Mouse (Mus musculus) C2C12 (cell line): Measurements from ENCODE around the gene Clta. TPM values are rescaled to one million over a fixed set of nuclear protein-coding genes. Genes with fewer than 3 reads are reported as not detected.

ENCODE experiments used
- H3K27me3 ChIP-seq: one replicate; pipeline ENCODE4 v1.6.1; 2011; ENCODE audit not compliant: control insufficient read depth, insufficient read depth, insufficient read length
- H3K36me3 ChIP-seq: one replicate; pipeline ENCODE4 v1.6.1; 2011; ENCODE audit not compliant: control insufficient read depth, insufficient read depth
- H3K4me3 ChIP-seq: one replicate; pipeline ENCODE4 v1.5.1; 2011; ENCODE audit warnings: mild to moderate bottlenecking, control low read depth; ENCODE audit not compliant: poor library complexity, insufficient read depth, severe bottlenecking
- H3K79me2 ChIP-seq: one replicate; pipeline ENCODE4 v1.6.1; 2011; ENCODE audit not compliant: control insufficient read depth, insufficient read depth
- H3K79me3 ChIP-seq: one replicate; pipeline ENCODE4 v1.6.1; 2011; ENCODE audit warnings: low read depth, control low read depth
- H3ac ChIP-seq: one replicate; pipeline ENCODE3; 2011; ENCODE audit warnings: low read depth; ENCODE audit not compliant: control insufficient read depth, insufficient read length
- CEBPB ChIP-seq: IDR thresholded peaks from one replicate; pipeline ENCODE4 v1.6.1; 2011; ENCODE audit warnings: low read depth, mild to moderate bottlenecking, control low read depth, moderate library complexity
- CTCF ChIP-seq: IDR thresholded peaks from one replicate; pipeline ENCODE4 v1.5.1; 2011; ENCODE audit not compliant: control insufficient read depth, insufficient read depth, insufficient read length
- FOSL1 ChIP-seq: IDR thresholded peaks from one replicate; pipeline ENCODE4 v1.8.0; 2011; ENCODE audit warnings: mild to moderate bottlenecking, low read length; ENCODE audit not compliant: poor library complexity, insufficient read depth, severe bottlenecking
- MAX ChIP-seq: IDR thresholded peaks from one replicate; pipeline ENCODE4 v1.6.1; 2011; ENCODE audit warnings: mild to moderate bottlenecking, control low read depth
- MYOD1 ChIP-seq: IDR thresholded peaks from one replicate; pipeline ENCODE4 v1.6.1; 2011; ENCODE audit warnings: low read depth; ENCODE audit not compliant: control insufficient read depth, insufficient read length
- MYOG ChIP-seq: IDR thresholded peaks from one replicate; pipeline ENCODE4 v1.6.1; 2011; ENCODE audit not compliant: control insufficient read depth, insufficient read length; ENCODE audit errors: extremely low read depth
- USF1 ChIP-seq: IDR thresholded peaks from one replicate; pipeline ENCODE4 v1.6.1; 2011; ENCODE audit warnings: low read depth, mild to moderate bottlenecking, control low read depth, moderate library complexity
- polyA plus RNA-seq: library from polyadenylated mRNA; unstranded; fragments of >200 nt; fragmentation: generic; extraction: Trizol; gene quantifications from one replicate; pipeline ENCODE4 v1.2.1, GENCODE M21; 2012; ENCODE audit warnings: missing spikeins

Clta gene
- polyA plus RNA-seq, 1 experiment, result 470 TPM

- no peak for TF ChIP-seq MYOD1
- TF ChIP-seq USF1, result no peak
- no peak for TF ChIP-seq MAX
- TF ChIP-seq MYOG, result no peak
- no peak for TF ChIP-seq FOSL1
- no peak for TF ChIP-seq CEBPB
- TF ChIP-seq CTCF, result no peak
- Histone ChIP-seq H3ac (no peak overlapping the region), H3K36me3 (no peaks in the 10 kb centered on the region), H3K27me3 (no peaks in the 10 kb centered on the region), H3K79me2 (peaks cover 32% of the 10 kb centered on the region), H3K79me3 (peaks cover 9% of the 10 kb centered on the region), H3K4me3 (no peak overlapping the region)
Observed at GRCm38 (mm10) chr4:44073799-44074198, 69.5 kb downstream of the Clta start.

DNA sequence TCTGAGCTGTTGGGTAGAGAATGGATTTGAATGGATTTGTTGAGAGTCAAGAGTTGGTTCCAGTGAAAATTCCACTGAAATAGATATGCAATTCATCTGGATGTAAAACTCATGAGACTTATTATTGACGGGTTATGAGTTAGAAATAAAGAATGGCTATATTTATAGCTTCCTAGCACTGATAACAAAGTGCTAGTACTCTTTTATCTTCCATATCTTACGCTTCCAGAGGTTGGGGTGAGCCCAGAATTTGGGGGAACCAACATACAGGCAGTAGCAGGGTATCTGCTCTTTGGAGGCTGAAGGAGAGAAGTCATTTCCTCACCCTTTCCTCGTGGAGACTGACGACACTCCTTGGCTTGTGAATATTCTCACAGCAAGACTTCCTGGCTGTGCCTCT lies 70.2 kb downstream of the Clta start:
- Histone ChIP-seq H3K27me3 (no peaks in the 10 kb centered on the region), H3K36me3 (no peaks in the 10 kb centered on the region), H3K79me3 (peaks cover 8% of the 10 kb centered on the region), H3K79me2 (peaks cover 28% of the 10 kb centered on the region), H3ac (no peak overlapping the region), H3K4me3 (no peak overlapping the region)
- TF ChIP-seq MAX, result no peak
- TF ChIP-seq CTCF, result no peak
- no peak for TF ChIP-seq CEBPB
- no peak for TF ChIP-seq MYOG
- no peak for TF ChIP-seq FOSL1
- no peak for TF ChIP-seq MYOD1
- TF ChIP-seq USF1, result no peak

DNA sequence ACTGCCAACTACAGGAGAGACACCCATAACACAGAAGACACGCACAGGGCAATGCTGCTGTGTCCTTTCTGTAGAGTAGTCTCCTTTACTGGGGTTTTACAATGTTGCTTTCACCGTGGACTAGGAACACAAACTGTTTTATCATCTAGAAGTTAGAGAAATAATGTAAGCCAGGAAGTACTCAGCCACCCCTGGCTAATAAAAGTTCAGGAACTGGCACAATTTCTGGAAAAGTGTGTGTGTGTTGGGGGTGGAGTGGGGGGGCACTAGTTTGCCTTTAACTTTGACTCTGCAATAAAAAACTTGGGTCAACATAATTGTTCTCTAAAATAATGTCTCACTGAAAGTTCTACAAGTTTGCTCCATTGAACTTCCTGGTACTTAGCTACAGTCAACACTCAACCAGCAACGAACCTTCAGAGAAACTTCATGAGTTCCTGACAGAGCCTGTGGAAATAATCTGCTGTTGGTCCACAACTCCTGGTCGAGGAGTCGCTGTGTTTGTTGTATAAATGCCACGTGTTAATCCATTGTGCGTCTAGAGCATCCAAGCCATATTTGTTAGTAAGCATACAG lies 74.2 kb downstream of the Clta start:
- no peaks in the 10 kb centered on the region for H3K36me3 ChIP-seq
- no peak overlapping the region for H3ac ChIP-seq
- TF ChIP-seq MAX, result no peak
- no peak for TF ChIP-seq MYOG
- TF ChIP-seq FOSL1, result no peak
- no peak for TF ChIP-seq USF1
- no peak for TF ChIP-seq CTCF
- no peak for TF ChIP-seq CEBPB
- no peak for TF ChIP-seq MYOD1

More for the DNA sequence above, 74.2 kb downstream of the Clta start:
- Histone ChIP-seq H3K27me3 (no peaks in the 10 kb centered on the region), H3K79me3 (no peaks in the 10 kb centered on the region), H3K4me3 (no peak overlapping the region), H3K79me2 (no peaks in the 10 kb centered on the region)

Other genes starting within 250 kb of the Clta start
- gene Olfr159, start 233.4 kb upstream of the Clta start, polyA plus RNA-seq, result not detected
- not detected for gene Olfr156, start 180.6 kb upstream of the Clta start, polyA plus RNA-seq
- not detected for gene Olfr157, start 164.3 kb upstream of the Clta start, polyA plus RNA-seq
- gene Olfr155, start 152.9 kb upstream of the Clta start, polyA plus RNA-seq, result not detected
- 0.61 TPM for gene Reck, start 128.9 kb upstream of the Clta start, polyA plus RNA-seq
- 101 TPM for gene Glipr2, start 47.1 kb upstream of the Clta start, polyA plus RNA-seq
- gene Ccin, start 21.0 kb upstream of the Clta start, polyA plus RNA-seq, result 0.04 TPM
- 15.1 TPM for gene Gne, start 79.7 kb downstream of the Clta start, polyA plus RNA-seq
- 9.8 TPM for gene Rnf38, start 229.3 kb downstream of the Clta start, polyA plus RNA-seq